Mouse (Mus musculus) gonadal fat pad, adult 2 months (tissue): ENCODE data around the gene Acsf3. TPM values are rescaled to one million over a fixed set of nuclear protein-coding genes. Genes with fewer than 3 reads are reported as not detected.

Source experiments
- DNase-seq: peaks from one replicate; pipeline ENCODE4 v3.0.0-alpha.2; 2012; ENCODE audit warnings: low read depth
- polyA plus RNA-seq: library from polyadenylated mRNA; depleted of rRNA; stranded (reverse); fragments of >200 nt; gene quantifications from 2 replicates; pipeline ENCODE4 v1.2.3, GENCODE M21; 2012

Gene Acsf3
- polyA plus RNA-seq, 1 experiment, result 23.2 TPM

- no peak for DNase-seq
These were observed 36.7 kb downstream of the Acsf3 start for GRCm38 (mm10) chr8:122811870-122812494.

GRCm38 (mm10) chr8:122812610-122813250 lies 37.4 kb downstream of the Acsf3 start:
- no peak for DNase-seq

GRCm38 (mm10) chr8:122814608-122815007 lies 39.3 kb downstream of the Acsf3 start:
- no peak for DNase-seq

GRCm38 (mm10) chr8:122816965-122817364 lies 41.7 kb downstream of the Acsf3 start:
- no peak for DNase-seq

- DNase-seq, result no peak
These were observed 42.6 kb downstream of the Acsf3 start for GRCm38 (mm10) chr8:122817724-122818496.

- no peak for DNase-seq
These were observed 44.5 kb downstream of the Acsf3 start for GRCm38 (mm10) chr8:122819776-122820175.

GRCm38 (mm10) chr8:122824571-122824970 lies 49.3 kb downstream of the Acsf3 start:
- DNase-seq, result no peak

GRCm38 (mm10) chr8:122824986-122825385 lies 49.7 kb downstream of the Acsf3 start:
- DNase-seq, result no peak

- DNase-seq, result no peak
These were observed 50.1 kb downstream of the Acsf3 start for GRCm38 (mm10) chr8:122825408-122825807.

GRCm38 (mm10) chr8:122829396-122829795 lies 54.1 kb downstream of the Acsf3 start:
- no peak for DNase-seq

- no peak for DNase-seq
These were observed 55.2 kb downstream of the Acsf3 start for GRCm38 (mm10) chr8:122830349-122831061.

- no peak for DNase-seq
These were observed 59.1 kb downstream of the Acsf3 start for GRCm38 (mm10) chr8:122834416-122834815.

GRCm38 (mm10) chr8:122834971-122835370 lies 59.7 kb downstream of the Acsf3 start:
- no peak for DNase-seq

- no peak for DNase-seq
These were observed 60.9 kb downstream of the Acsf3 start for GRCm38 (mm10) chr8:122836199-122836598.

- DNase-seq, result no peak
These were observed 61.4 kb downstream of the Acsf3 start for GRCm38 (mm10) chr8:122836696-122837095.

GRCm38 (mm10) chr8:122844161-122844560 lies 68.9 kb downstream of the Acsf3 start:
- DNase-seq, result no peak

GRCm38 (mm10) chr8:122845662-122846061 lies 70.4 kb downstream of the Acsf3 start:
- no peak for DNase-seq

- no peak for DNase-seq
These were observed 72.7 kb downstream of the Acsf3 start, which contains the start of gene Cdh15 for GRCm38 (mm10) chr8:122847829-122848561. Gene Cdh15 (plus strand): TSS chr8:122847966.

- no peak for DNase-seq
These were observed 74.0 kb downstream of the Acsf3 start for GRCm38 (mm10) chr8:122849152-122849910.

- no peak for DNase-seq
These were observed 75.5 kb downstream of the Acsf3 start for GRCm38 (mm10) chr8:122850641-122851240.
